ENCODE assay signal across 9 mouse cellular contexts in the genomic region with DNA sequence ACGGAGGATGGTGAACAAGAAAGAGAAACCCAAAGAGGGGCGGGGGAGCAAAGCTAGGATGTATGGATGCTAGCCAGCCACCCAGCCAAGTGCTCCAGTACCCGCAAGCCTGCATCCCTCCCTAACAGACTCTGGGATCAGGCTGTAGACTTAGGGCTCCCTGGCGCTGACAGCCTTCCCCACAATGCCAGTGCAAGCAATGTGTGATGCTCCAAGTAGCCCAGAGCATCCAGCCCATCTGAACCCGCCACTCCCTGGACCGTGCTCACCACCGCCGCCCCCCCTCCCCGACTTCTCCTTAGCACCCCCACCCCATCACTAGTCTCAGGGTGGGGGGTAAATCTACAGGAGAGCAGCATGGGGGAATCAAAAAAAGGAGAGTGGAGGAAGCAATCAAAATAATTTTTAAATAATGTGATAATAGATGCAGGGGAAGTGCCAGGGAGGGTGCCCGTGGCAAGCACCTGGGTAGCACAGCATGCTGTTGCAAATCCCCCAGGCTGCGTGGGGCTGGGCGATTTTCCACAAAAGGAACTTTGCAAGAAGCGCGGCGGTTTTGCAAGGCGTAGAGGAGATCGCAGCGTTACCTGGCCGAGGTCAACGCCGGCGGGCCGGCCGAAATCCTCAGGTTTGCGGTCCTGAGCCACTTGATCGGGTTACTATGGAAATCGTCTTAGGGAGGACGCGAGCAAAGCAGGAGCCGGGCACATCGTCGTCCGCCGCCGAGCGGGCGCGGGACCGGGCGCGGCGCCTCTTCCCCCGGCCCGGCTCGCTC. TPM values are rescaled to one million over a fixed set of nuclear protein-coding genes. Genes with fewer than 3 reads are reported as not detected.
DNase-seq lines count a peak whose midpoint lies in the region; ATAC-seq lines count a peak whose summit lies in the region.
"Had no signal": no experiment of that assay in that cellular context is flagged by ENCODE, and none has a peak within 500 bp of the region (broad histone marks: within the 10 kb centered on the region; RNA-seq: fewer than 3 reads in every experiment).

No protein-coding gene starts in this region.

- H3K9ac ChIP-seq in stomach, embryonic 14.5 days (replicated peaks; ENCODE audit: low read depth, low read length) = peak overlapping the region; percentile 53

- no peaks in the 10 kb centered on the region for H3K9me3 ChIP-seq in stomach, embryonic 14.5 days (ENCODE audit: control insufficient read depth, low read depth, low read length)

- no peak overlapping the region for H3K27ac ChIP-seq in stomach, embryonic 14.5 days (ENCODE audit: low read length)

- peak overlapping the region; percentile 96 for H3K4me2 ChIP-seq in stomach, embryonic 14.5 days (replicated peaks; ENCODE audit: low read depth, low read length)

- peaks cover 3% of the 10 kb centered on the region; the same call in 1 of the 2 replicates for H3K4me1 ChIP-seq in stomach, embryonic 14.5 days (ENCODE audit: control insufficient read depth, insufficient read depth, low read length)

- under 1% methylated on average over 45 of the region's 45 CpGs for WGBS in stomach, embryonic 14.5 days

- peak; percentile 3 for DNase-seq in kidney, adult 11 months
- DNase-seq in kidney, postnatal 25 days = no peak
- peak; percentile 73 to 78 for DNase-seq in cerebellum, postnatal 14 days
- DNase-seq in frontal cortex, postnatal 36 days (ENCODE audit: low spot score in 2 of 2) = peak; percentile 42 to 60
- DNase-seq in layer of hippocampus, postnatal 25 days (ENCODE audit: extremely low spot score in 1 of 2, low spot score in 1 of 2) = peak; percentile 38 to 41

- peak; percentile 18 for ATAC-seq in megakaryocyte progenitor cell, adult 5-6 weeks (replicated peaks; ENCODE audit: poor library complexity)
- ATAC-seq in stomach, embryonic 14.5 days (ENCODE audit: insufficient number of reproducible peaks, insufficient read depth, low FRiP score, low read depth) = peak; percentile 51; the same call in 1 of the 2 replicates
- no peak for ATAC-seq in erythroid progenitor cell, adult 5-6 weeks (replicated peaks; ENCODE audit: low FRiP score, poor library complexity, severe bottlenecking)

- peak overlapping the region; percentile 57 for H3K4me3 ChIP-seq in stomach, embryonic 14.5 days (ENCODE audit: low read depth, low read length)

- 0 out of 2 replicates have a peak, but pooled peaks cover 3% of the 10 kb centered on the region for H3K27me3 ChIP-seq in stomach, embryonic 14.5 days (ENCODE audit: control insufficient read depth, insufficient read depth, low read length)

- no peaks in the 10 kb centered on the region for H3K36me3 ChIP-seq in stomach, embryonic 14.5 days (ENCODE audit: control insufficient read depth, insufficient read depth, low read length)
- H3K36me3 ChIP-seq: G1E had no signal

RNA-seq across cellular contexts. Expression of gene Nav3, which starts 0.8 kb away (rescaled TPM):
- total RNA-seq in layer of hippocampus, postnatal 25 days (2021) = 100 to 1,000 TPM in 1 of 2 experiments, 10 to 100 TPM in 1; 97.2 to 113 TPM
- not detected in 2 replicates for total RNA-seq in megakaryocyte progenitor cell, adult 5-6 weeks (2015)
- not detected in 2 replicates for total RNA-seq in megakaryocyte progenitor cell, adult 5-6 weeks (2017)
- 2.5 and 3.3 TPM in 2 replicates for polyA plus RNA-seq in stomach, embryonic 14.5 days (2014; fragmentation: Nextera tagmentation; extraction: Ambion mirVana)
- total RNA-seq in erythroid progenitor cell, adult 5-6 weeks (2015; ENCODE audit: low replicate concordance) = not detected in 2 replicates
- total RNA-seq in erythroid progenitor cell, adult 5-6 weeks (2017; ENCODE audit: low replicate concordance) = not detected in 2 replicates
- polyA plus RNA-seq: G1E had no signal

Comparison
In these comparisons a context has a peak if more than half of its experiments do, and no peak if none do; other contexts are left out.
1. DNase-seq: peak in kidney, adult 11 months (single experiment), cerebellum, postnatal 14 days (2 of 2), frontal cortex, postnatal 36 days (2 of 2) and layer of hippocampus, postnatal 25 days (2 of 2); none in kidney, postnatal 25 days (0 of 2).
2. RNA of gene Nav3, which starts 0.8 kb away (total RNA-seq): 97.2 to 113 TPM in layer of hippocampus, postnatal 25 days; not detected in megakaryocyte progenitor cell, adult 5-6 weeks and not detected in erythroid progenitor cell, adult 5-6 weeks; every median in the first group is over 10 times any median in the second.